In genomic region chr1:78110311-78110710, GRCm38 (mm10) we compare ENCODE assay signal across 33 mouse cellular contexts.
DNase-seq lines count a peak whose midpoint lies in the region; ATAC-seq lines count a peak whose summit lies in the region.
"Had no signal": no experiment of that assay in that cellular context is flagged by ENCODE, and none has a peak within 500 bp of the region (broad histone marks: within the 10 kb centered on the region; RNA-seq: fewer than 3 reads in every experiment).

No protein-coding gene starts in this region.

- WGBS in neural tube, embryonic 11.5 days = 8% methylated on average over 6 of the region's 6 CpGs

- H3K4me1 ChIP-seq in neural tube, embryonic 11.5 days (ENCODE audit: control insufficient read depth, insufficient read depth, low read length) = peaks cover 16% of the 10 kb centered on the region
- H3K4me1 ChIP-seq: intestine, embryonic 15.5 days; limb, embryonic 15.5 days; midbrain, embryonic 15.5 days had no signal

- H3K9ac ChIP-seq in neural tube, embryonic 11.5 days (ENCODE audit: low read length) = no peak overlapping the region
- H3K9ac ChIP-seq: embryonic facial prominence, embryonic 12.5 days; intestine, embryonic 15.5 days; limb, embryonic 15.5 days; liver, embryonic 14.5 days; midbrain, embryonic 15.5 days; neural tube, embryonic 13.5 days had no signal

- H3K4me3 ChIP-seq in neural tube, embryonic 11.5 days (ENCODE audit: low read depth, low read length) = no peak overlapping the region
- H3K4me3 ChIP-seq: embryonic facial prominence, embryonic 12.5 days; hindbrain, embryonic 10.5 days; intestine, embryonic 15.5 days; limb, embryonic 15.5 days; midbrain, embryonic 10.5 days; midbrain, embryonic 15.5 days; neural tube, embryonic 13.5 days had no signal

- H3K27ac ChIP-seq in neural tube, embryonic 11.5 days (ENCODE audit: low read depth, low read length) = no peak overlapping the region
- H3K27ac ChIP-seq: embryonic facial prominence, embryonic 12.5 days; hindbrain, embryonic 10.5 days; intestine, embryonic 15.5 days; kidney, postnatal 0 days; limb, embryonic 15.5 days; liver, embryonic 14.5 days; macrophage; midbrain, embryonic 10.5 days; midbrain, embryonic 15.5 days; neural tube, embryonic 13.5 days had no signal

- peak; percentile 66 for DNase-seq in 3T3-L1 (ENCODE audit: low read depth, low spot score)
- peak; percentile 5 for DNase-seq in NIH3T3 (ENCODE audit: low read depth)
- peak; percentile 75 for DNase-seq in embryo, embryonic 11 days
- peak; percentile 35 for DNase-seq in neural tube, embryonic 11.5 days (ENCODE audit: low spot score)
- no peak for DNase-seq in kidney, adult 11 months
- no peak for DNase-seq in frontal cortex, postnatal 14 days (ENCODE audit: low spot score in 2 of 2)
- DNase-seq: adrenal gland, postnatal 10 days; B cell, adult 2 months; cerebellum, adult 8-10 months; cerebellum, postnatal 36 days; gastrocnemius, postnatal 10 days; heart, postnatal 14 days; kidney, adult 8-10 months; kidney, postnatal 4 days; layer of hippocampus, postnatal 36 days; left cerebral cortex, postnatal 4 days; lung, adult 2 months; lung, postnatal 10 days; retina, postnatal 1 day; right cerebral cortex, postnatal 14 days had no signal

- H3K36me3 ChIP-seq in neural tube, embryonic 11.5 days (ENCODE audit: control insufficient read depth, insufficient read depth, low read length) = no peaks in the 10 kb centered on the region
- H3K36me3 ChIP-seq: embryonic facial prominence, embryonic 12.5 days; intestine, embryonic 15.5 days; limb, embryonic 15.5 days; midbrain, embryonic 15.5 days; neural tube, embryonic 13.5 days had no signal

- ATAC-seq in neural tube, embryonic 11.5 days (ENCODE audit: insufficient read depth, low FRiP score, low TSS enrichment) = no peak
- no peak for ATAC-seq in erythroid progenitor cell, adult 5-6 weeks (replicated peaks; ENCODE audit: low FRiP score, poor library complexity, severe bottlenecking)
- ATAC-seq: forebrain, embryonic 16.5 days; hindbrain, embryonic 16.5 days; intestine, embryonic 15.5 days; midbrain, embryonic 15.5 days had no signal

- H3K27me3 ChIP-seq in neural tube, embryonic 11.5 days (ENCODE audit: control insufficient read depth, insufficient read depth, low read length) = peaks cover 2% of the 10 kb centered on the region; the same call in 1 of the 2 replicates
- H3K27me3 ChIP-seq: intestine, embryonic 15.5 days; midbrain, embryonic 15.5 days had no signal

- H3K4me2 ChIP-seq in neural tube, embryonic 11.5 days (ENCODE audit: low read depth) = no peak overlapping the region
- H3K4me2 ChIP-seq: embryonic facial prominence, embryonic 12.5 days; intestine, embryonic 15.5 days; limb, embryonic 15.5 days; midbrain, embryonic 15.5 days; neural tube, embryonic 13.5 days had no signal

- no peaks in the 10 kb centered on the region for H3K9me3 ChIP-seq in neural tube, embryonic 11.5 days (ENCODE audit: control insufficient read depth, low read length)
- H3K9me3 ChIP-seq: embryonic facial prominence, embryonic 12.5 days; hindbrain, embryonic 10.5 days; intestine, embryonic 15.5 days; limb, embryonic 15.5 days; midbrain, embryonic 10.5 days; midbrain, embryonic 15.5 days; neural tube, embryonic 13.5 days had no signal

Comparison
In these comparisons a context has a peak if more than half of its experiments do, and no peak if none do; other contexts are left out.
1. DNase-seq: peak in 3T3-L1 (single experiment), NIH3T3 (single experiment), embryo, embryonic 11 days (single experiment) and neural tube, embryonic 11.5 days (single experiment); none in kidney, adult 11 months (single experiment) and frontal cortex, postnatal 14 days (0 of 2).